Mouse (Mus musculus): ENCODE measurements around the gene Tnfrsf1b. TPM values are rescaled to one million over a fixed set of nuclear protein-coding genes. Genes with fewer than 3 reads are reported as not detected.
"Not testable (repeated sequence)": the region's sequence is repeated elsewhere in the genome, so short reads cannot be mapped to it uniquely, and the experiment has no call there.

Gene Tnfrsf1b
- polyA plus RNA-seq, 1 experiment from 2014 or later, result 3.3 TPM

DNA sequence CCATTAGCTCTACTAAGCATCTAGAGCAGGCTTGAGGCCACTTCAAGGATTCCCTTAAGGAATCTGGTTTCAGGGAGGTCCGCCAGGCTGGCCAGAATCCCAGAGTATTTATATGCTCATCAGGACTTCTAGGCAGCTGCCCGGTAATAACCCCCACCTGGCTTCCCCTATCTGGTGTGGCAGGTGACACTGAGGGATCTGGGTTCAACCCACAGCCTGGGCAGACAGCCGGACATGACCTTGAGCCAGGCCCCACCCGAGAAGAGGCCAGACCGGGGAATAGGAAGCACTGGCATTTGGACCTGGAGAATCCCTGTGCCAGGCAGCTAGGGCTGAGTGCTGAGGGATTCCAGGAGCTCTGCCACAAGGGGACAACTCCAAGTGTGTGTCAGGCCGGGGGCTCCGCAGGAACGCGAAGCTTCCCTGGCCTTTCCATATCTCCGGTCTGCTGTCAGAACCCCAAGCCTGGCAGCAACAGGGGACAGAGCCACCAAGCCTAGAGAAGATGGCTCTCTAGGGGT is 52.6 kb downstream of the Tnfrsf1b start:
- Histone ChIP-seq H3K4me2 (peak overlapping the region; percentile 97), H3K9me3 (no peaks in the 10 kb centered on the region), H3K27ac (replicated peaks) (peak overlapping the region; percentile 78), H3K4me3 (peak overlapping the region; percentile 85), H3K9ac (peak overlapping the region; percentile 92), H3K36me3 (peaks cover 14% of the 10 kb centered on the region), H3K27me3 (no peaks in the 10 kb centered on the region), H3K4me1 (replicated peaks) (peaks cover 20% of the 10 kb centered on the region)
- peak; percentile 9 for ATAC-seq (ENCODE audit: low read depth)
- under 1% methylated on average over 10 of the region's 10 CpGs for WGBS

DNA sequence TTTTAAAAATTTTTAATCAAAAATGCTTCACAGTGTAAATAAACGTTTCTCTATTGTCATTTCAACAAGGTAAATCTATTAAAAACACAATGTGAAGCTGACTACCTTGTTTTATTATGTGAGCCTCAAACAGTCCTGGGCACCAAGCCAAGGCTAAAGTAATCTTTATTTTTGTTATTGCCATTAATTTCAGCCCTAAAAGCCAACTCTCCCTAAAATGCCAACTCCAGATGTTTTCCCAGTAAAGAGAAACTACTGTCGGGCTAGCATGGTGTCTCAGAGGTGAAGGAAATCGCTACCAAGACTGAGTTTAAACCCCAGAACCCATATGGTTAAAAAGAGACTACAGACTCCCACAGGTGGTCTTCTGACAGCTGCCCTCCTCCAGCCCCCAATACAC is 53.3 kb downstream of the Tnfrsf1b start:
- H3K9me3 ChIP-seq, result no peaks in the 10 kb centered on the region
- H3K4me3 ChIP-seq, result peak overlapping the region; percentile 85
- WGBS, result 56% methylated on average over 3 of the region's 3 CpGs
- no peak overlapping the region for H3K27ac ChIP-seq (replicated peaks)
- H3K4me1 ChIP-seq (replicated peaks), result peaks cover 20% of the 10 kb centered on the region
- no peak for ATAC-seq (ENCODE audit: low read depth)
- peak overlapping the region; percentile 97 for H3K4me2 ChIP-seq
- H3K27me3 ChIP-seq, result no peaks in the 10 kb centered on the region
- peak overlapping the region; percentile 92; the same call in 1 of the 2 replicates for H3K9ac ChIP-seq
- peaks cover 19% of the 10 kb centered on the region for H3K36me3 ChIP-seq

DNA sequence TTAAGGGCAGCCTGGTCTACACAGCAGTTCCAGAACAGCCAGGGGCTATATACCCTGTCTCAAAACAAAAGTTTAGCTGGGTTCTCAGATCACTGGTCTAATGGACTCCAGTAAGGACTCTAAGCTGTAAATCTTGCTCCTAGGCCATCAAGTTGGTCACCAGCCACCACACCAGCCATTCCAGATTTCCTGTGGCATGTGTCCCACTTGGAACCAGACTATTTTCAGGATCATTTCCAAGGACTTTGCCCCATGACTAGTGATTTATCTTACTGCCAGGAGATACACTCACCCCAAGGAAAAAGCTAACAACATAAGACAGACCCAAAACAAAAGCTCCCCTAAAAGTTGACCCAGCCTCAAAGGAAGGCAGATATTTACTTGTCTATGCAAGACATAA is 54.0 kb downstream of the Tnfrsf1b start:
- peak overlapping the region; percentile 97; the same call in 1 of the 2 replicates for H3K4me2 ChIP-seq
- H3K4me3 ChIP-seq, result no peak overlapping the region
- peaks cover 21% of the 10 kb centered on the region for H3K36me3 ChIP-seq
- no peak for ATAC-seq (ENCODE audit: low read depth)
- no peaks in the 10 kb centered on the region for H3K9me3 ChIP-seq
- H3K9ac ChIP-seq, result peak overlapping the region; percentile 38; the same call in 1 of the 2 replicates
- no peaks in the 10 kb centered on the region for H3K27me3 ChIP-seq
- H3K27ac ChIP-seq (replicated peaks), result no peak overlapping the region
- peaks cover 20% of the 10 kb centered on the region for H3K4me1 ChIP-seq (replicated peaks)

DNA sequence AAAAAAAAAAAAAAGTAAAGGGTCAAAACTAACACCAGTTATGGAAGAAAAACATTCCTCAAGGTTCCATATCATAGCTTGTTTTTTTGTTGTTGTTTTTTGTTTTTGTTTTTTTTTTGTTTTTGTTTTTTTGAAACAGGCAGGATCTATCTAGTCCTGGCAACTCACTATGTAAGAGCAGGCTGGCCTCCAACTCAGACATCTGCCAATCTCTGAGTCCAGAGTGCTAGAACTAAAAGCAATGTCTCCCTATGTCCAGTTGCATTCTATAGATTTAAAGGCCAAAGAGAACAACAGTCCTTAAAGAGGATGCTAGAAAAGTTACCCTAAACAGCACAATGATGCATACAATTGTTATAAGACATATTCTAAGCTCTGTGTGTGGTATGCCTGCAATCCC is 58.1 kb downstream of the Tnfrsf1b start:
- no peaks in the 10 kb centered on the region for H3K27me3 ChIP-seq
- peaks cover 14% of the 10 kb centered on the region for H3K4me1 ChIP-seq (replicated peaks)
- H3K9me3 ChIP-seq, result no peaks in the 10 kb centered on the region
- peaks cover 58% of the 10 kb centered on the region for H3K36me3 ChIP-seq
- no peak overlapping the region for H3K4me2 ChIP-seq
- no peak for ATAC-seq (ENCODE audit: low read depth)
- no peak overlapping the region for H3K4me3 ChIP-seq
- no peak overlapping the region for H3K9ac ChIP-seq
- no peak overlapping the region for H3K27ac ChIP-seq (replicated peaks)

DNA sequence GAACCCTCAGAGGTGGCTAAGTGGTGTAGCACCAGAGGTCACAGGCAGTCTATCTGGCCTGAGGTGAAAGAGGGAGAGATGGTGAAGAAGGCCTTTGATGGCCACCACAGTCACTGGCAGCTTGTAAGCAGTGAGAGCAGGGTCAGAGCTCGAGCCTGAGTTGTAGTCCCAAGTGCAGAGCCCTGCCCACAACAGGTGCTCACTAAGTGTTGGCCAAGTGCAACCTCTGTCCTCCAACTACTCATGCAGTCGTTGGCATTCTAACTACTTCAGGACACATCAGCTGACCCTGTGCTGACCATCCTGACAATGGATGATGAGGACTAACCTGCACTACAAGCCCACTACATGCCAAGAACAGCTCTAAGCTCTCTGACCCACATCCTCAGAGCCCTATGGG is 59.1 kb downstream of the Tnfrsf1b start:
- Histone ChIP-seq H3K36me3 (peaks cover 67% of the 10 kb centered on the region), H3K9ac (no peak overlapping the region), H3K4me1 (replicated peaks) (peaks cover 4% of the 10 kb centered on the region), H3K4me2 (no peak overlapping the region), H3K4me3 (no peak overlapping the region), H3K27ac (replicated peaks) (no peak overlapping the region), H3K27me3 (no peaks in the 10 kb centered on the region), H3K9me3 (no peaks in the 10 kb centered on the region)
- no peak; the same call in 1 of the 2 replicates for ATAC-seq (ENCODE audit: low read depth)
- WGBS, result 78% methylated on average over 2 of the region's 2 CpGs

DNA sequence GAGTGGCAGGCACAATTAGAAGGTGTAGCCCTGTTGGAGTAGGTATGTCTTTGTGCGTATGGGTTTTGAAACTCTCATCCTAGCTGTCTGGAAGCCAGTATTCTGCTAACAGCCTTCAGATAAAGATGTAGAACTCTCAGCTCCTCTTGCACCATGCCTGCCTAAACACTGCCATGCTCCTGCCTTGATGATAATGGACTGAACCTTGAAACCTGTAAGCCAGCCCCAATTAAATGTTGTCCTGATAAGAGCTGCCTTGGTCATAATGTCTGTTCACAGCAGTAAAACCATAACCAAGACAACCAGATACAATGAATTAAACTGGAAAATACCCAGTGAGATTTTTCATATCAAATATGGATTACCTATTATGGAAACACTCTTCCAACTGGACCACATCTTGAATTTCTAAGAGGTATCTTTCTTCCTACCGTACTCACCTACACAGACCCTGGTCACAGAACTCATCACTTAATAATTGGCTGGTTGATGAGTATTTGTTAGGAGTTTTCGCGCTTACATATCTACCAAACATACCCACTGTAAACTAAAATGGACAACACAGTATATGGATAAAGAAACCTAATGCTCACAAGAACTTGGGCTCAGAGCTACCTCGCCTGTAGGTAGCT is 67.6 kb downstream of the Tnfrsf1b start:
- WGBS, result 94% methylated on average over 5 of the region's 5 CpGs
- Histone ChIP-seq H3K9ac (no peak overlapping the region), H3K27ac (replicated peaks) (no peak overlapping the region), H3K4me3 (no peak overlapping the region), H3K4me1 (replicated peaks) (no peaks in the 10 kb centered on the region), H3K4me2 (no peak overlapping the region), H3K9me3 (peaks cover 4% of the 10 kb centered on the region; the same call in 1 of the 2 replicates), H3K36me3 (peaks cover 89% of the 10 kb centered on the region), H3K27me3 (no peaks in the 10 kb centered on the region)
- no peak for ATAC-seq (ENCODE audit: low read depth)

DNA sequence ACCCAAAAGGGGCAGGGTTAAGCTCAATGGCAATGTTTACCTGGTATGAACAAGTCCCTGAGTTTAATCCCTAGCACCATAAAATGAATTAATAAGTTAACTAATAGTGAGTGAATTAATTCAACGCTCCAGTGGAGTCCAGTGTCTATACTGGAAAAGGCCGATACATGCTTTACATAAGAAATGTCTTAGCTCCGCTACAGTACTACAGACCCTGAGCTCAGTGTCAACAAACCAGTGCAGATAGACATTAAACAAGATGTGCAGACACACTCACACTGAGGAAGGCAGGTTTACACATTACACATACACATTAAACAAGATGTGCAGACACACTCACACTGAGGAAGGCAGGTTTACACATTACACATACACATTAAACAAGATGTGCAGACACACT is 81.1 kb downstream of the Tnfrsf1b start:
- not testable (repeated sequence) for H3K4me2 ChIP-seq; ATAC-seq (ENCODE audit: low read depth); H3K4me3 ChIP-seq; H3K27me3 ChIP-seq; H3K4me1 ChIP-seq (replicated peaks); H3K9me3 ChIP-seq; H3K27ac ChIP-seq (replicated peaks); H3K9ac ChIP-seq
- H3K36me3 ChIP-seq, result peaks cover 95% of the 10 kb centered on the region
- WGBS, result 97% methylated on average over 3 of the region's 3 CpGs

DNA sequence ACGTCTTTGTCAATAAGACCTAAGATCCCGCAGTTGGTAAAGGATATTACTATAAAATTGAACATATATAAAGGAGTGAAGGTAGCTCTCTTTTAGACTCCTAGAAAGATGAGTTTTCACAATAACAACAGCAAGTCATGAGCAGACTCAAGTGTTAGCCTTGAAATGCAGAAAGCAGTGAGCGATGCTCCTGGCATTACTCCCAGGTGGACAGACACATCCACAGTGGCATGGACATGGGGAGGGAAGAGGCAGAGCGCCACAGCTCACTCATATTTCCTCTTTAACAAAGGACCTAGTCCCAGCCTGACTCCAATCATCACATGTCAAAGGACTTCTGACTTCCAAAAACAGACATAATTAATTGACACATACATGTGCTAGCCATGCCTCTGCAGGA is 82.6 kb downstream of the Tnfrsf1b start:
- 96% methylated on average over 4 of the region's 4 CpGs for WGBS
- Histone ChIP-seq H3K4me2 (no peak overlapping the region), H3K9me3 (no peaks in the 10 kb centered on the region), H3K4me1 (replicated peaks) (no peaks in the 10 kb centered on the region), H3K9ac (no peak overlapping the region), H3K27ac (replicated peaks) (no peak overlapping the region), H3K27me3 (no peaks in the 10 kb centered on the region), H3K36me3 (peaks cover 95% of the 10 kb centered on the region), H3K4me3 (no peak overlapping the region)
- ATAC-seq (ENCODE audit: low read depth), result no peak

Other genes starting within 250 kb of the Tnfrsf1b start
- 6.3 and 8.0 TPM in 2 replicates for gene Vps13d, start 51.9 kb downstream of the Tnfrsf1b start, polyA plus RNA-seq (2015; fragmentation: Nextera tagmentation; extraction: Ambion mirVana)
- gene Tnfrsf8, start 68.3 kb upstream of the Tnfrsf1b start, polyA plus RNA-seq (2015; fragmentation: Nextera tagmentation; extraction: Ambion mirVana), result not detected in 2 replicates